Mouse (Mus musculus) 416B (cell line): ENCODE measurements at regions not wholly inside any gene's neighbourhood (a gene's known extent, or its start where the extent isn't known, plus 50 kb on each side); places are given as distances from the start of the nearest gene placed in this dataset.
A peak's percentile ranks its signal among the peaks of the same experiment; 100 is the strongest.

Experiments used
- DNase-seq: peaks from one replicate; pipeline ENCODE4 v3.0.0; 2011; ENCODE audit warnings: low read depth

GRCm38 (mm10) chr6:94413987-94414360 lies 86.2 kb upstream of the Slc25a26 start:
- no peak for DNase-seq

GRCm38 (mm10) chr6:94413297-94413986 lies 86.7 kb upstream of the Slc25a26 start:
- DNase-seq, result no peak

- DNase-seq, result no peak
Measured at GRCm38 (mm10) chr6:94412341-94412740, 87.8 kb upstream of the Slc25a26 start.

DNA sequence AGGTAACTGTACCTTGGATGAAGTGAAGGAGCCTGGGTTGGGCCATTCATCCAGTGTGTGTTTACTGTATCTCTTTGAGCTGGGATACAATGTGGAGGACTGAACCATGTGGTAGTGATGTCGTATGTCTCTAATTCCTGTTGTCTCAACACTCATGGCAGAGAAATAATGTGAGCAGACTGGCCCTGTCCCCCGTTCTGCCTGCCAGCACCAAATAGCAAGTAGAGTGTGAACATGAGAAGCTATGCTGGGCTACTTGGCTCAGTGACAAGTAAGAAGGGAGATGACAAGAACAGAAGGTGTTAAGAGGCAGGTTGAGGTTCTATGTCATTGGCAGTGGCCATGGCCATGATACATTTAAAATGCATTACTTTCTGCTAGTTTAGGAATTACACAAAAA lies 89.7 kb upstream of the Slc25a26 start:
- no peak for DNase-seq

DNA sequence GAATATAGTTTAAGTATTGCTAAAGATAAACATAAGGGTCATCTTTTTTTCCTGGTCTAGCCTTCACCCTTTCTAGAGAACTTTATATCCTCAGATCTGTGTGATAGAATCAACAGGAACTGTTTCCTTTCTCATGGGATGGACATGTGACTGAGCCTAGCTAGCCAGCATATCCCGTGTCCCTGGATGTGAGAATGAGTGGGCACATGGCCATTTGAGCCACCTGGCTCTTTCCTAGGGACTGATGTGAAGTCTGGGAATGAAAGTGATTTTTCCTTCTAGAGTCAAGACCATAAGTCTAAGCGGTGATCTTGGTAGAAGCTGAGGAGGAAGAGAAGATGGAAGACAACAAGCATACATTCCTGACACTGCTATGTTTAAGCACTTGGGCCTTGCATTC lies 91.1 kb upstream of the Slc25a26 start:
- DNase-seq, result no peak

- no peak for DNase-seq
Measured at GRCm38 (mm10) chr6:94407751-94408150, 92.4 kb upstream of the Slc25a26 start.

GRCm38 (mm10) chr6:94405371-94406076 lies 94.6 kb upstream of the Slc25a26 start:
- DNase-seq, result no peak

GRCm38 (mm10) chr6:94401617-94402481 lies 98.3 kb upstream of the Slc25a26 start:
- no peak for DNase-seq

DNA sequence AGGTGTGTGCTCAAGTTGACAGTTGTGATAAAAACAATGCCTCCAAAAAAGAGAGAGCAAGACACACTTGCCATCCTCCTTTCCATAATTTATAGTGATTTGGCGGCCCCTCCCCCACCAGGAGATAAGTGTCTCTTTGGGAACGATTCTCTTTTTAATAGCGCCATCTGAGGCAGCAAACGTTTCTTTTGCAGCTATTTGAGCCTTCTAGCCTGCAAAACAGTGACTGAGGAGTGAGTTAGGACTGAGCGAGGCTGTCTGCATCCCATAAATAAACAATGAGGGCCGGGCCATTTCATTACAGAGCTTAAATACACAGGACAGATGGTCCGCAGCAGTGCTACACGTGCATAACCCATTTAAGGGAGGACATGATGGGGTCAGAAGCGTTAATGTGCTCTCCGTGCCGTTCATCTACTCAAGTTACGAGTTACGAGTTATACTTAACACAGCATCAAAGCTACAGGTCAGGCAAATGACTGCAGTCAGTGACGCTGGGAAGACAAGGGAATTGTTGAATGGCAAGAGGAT lies 99.0 kb upstream of the Slc25a26 start:
- DNase-seq, result no peak

GRCm38 (mm10) chr6:94400471-94401051 lies 99.6 kb upstream of the Slc25a26 start:
- DNase-seq, result peak; percentile 16

DNA sequence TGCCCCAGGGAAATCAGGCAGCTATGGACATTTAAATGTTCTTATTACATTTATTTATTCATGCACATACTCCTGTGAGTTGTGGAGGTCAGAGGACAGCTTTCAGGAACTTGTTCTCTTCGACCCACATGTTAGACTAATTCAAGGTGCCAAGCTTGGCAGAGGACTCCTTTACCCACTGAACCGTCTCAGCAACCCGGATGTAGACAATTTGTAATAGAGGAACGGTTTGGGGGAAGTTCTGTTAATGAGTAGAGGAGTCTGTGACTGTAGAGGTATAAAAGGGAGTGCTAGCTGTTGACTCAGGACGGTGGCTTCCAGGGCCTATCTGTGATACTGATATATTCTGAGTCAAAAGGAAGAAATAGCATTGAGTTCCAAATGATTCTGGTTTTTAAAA lies 107.4 kb upstream of the Magi1 start:
- DNase-seq, result no peak

DNA sequence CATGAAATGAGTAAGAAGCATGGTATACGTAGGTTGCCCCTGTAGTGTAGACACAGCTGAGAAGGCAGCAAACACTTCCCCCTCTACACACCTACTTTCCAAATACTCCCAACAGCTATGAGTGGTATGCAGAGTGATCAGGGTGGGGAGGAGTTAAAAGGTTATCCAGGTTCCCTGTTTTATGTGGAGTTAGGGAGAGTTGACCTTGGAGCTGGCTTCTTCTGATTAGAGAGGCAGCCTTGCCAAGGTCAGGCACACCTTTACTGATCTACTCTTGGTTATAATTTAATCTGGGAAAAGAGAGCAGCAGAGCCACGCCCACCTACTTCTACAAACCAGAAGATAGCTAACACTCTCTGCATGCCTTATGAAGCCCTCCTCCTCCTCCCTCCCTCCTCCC lies 106.7 kb upstream of the Magi1 start:
- DNase-seq, result no peak

- DNase-seq, result no peak
Measured at GRCm38 (mm10) chr6:94389716-94390115, 106.0 kb upstream of the Magi1 start.

- no peak for DNase-seq
Measured at GRCm38 (mm10) chr6:94387648-94388047, 103.9 kb upstream of the Magi1 start.

DNA sequence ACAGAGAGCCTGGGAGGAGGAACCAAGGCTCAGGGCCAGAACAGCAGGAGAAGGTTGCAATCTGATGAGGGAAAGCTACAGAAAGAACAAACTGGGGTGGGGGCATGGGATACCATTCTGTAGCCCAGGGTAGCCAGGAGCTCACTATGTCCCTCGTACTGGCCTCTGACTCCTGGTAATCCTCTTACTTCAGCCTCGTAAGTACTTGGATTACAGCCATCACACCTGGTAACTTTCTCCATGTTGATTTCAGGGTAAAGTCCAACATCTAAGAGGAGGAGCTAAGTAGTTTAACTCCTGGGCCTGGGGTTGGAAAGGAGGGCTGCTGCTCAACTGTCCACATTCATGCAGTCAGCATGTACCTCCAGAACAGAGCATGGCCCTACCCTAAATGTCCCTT lies 101.8 kb upstream of the Magi1 start:
- no peak for DNase-seq

DNA sequence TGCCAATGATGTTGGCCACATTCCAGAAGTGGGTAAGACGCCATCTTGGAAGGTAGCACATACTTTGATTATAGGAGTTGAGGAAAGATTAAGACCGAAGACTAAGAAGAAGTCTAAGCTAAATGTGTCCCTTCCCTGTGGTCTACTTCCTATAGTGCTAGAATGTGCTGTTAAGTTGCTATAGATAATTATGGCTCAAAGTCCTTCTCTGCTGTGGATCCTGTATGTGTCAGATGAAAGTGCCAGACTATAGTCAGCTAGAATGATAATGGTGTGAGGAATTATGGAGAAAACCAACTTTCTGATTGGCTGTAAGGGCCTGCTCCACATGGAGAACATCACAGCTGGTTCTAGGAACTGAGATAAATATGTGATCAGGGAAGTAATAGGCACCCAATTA lies 86.3 kb upstream of the Magi1 start:
- no peak for DNase-seq

- DNase-seq, result peak; percentile 4
Measured at GRCm38 (mm10) chr6:94363951-94364350, 80.2 kb upstream of the Magi1 start.

GRCm38 (mm10) chr6:94362626-94363025 lies 78.9 kb upstream of the Magi1 start:
- no peak for DNase-seq

GRCm38 (mm10) chr6:94357568-94357967 lies 73.9 kb upstream of the Magi1 start:
- no peak for DNase-seq

DNA sequence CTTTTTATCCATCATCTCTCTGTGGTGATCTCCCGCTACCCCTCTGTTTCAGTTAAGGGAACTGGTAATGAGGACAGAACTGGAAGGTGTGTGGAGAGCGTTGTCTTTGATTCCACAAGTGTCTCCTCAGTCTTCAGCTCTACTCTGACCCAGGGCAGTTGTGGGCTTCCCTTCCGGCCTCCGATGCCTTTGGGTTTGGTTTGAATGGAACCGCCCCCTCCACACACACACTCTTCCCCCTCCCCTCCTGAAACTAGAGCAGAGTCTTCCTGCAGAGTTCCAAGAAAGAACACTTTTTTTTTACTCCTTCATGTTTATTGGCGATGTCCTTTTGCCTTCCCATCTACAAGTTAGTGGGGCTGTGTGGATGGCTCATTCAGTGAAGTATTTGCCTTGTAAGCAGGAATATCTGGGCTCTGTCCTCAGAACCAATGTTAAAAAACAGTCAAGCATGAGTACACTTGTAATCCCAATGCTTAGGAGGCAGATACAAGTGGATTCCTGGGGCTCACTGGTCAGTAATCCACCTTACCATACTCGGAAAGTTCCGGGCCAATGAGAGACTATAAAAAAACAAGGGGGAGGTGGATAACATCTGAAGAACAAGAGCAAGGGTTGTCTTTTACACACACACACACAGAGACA lies 70.9 kb upstream of the Magi1 start:
- no peak for DNase-seq

GRCm38 (mm10) chr6:94344296-94344695 lies 60.6 kb upstream of the Magi1 start:
- no peak for DNase-seq

- DNase-seq, result no peak
Measured at GRCm38 (mm10) chr6:94340546-94340945, 56.8 kb upstream of the Magi1 start.
